Mouse (Mus musculus): ENCODE data around the gene 1110065P20Rik. TPM values are rescaled to one million over a fixed set of nuclear protein-coding genes. Genes with fewer than 3 reads are reported as not detected.

1110065P20Rik gene
- 26.3 and 30.8 TPM in 2 replicates for polyA plus RNA-seq (2015; fragmentation: Nextera tagmentation; extraction: Ambion mirVana)

DNA sequence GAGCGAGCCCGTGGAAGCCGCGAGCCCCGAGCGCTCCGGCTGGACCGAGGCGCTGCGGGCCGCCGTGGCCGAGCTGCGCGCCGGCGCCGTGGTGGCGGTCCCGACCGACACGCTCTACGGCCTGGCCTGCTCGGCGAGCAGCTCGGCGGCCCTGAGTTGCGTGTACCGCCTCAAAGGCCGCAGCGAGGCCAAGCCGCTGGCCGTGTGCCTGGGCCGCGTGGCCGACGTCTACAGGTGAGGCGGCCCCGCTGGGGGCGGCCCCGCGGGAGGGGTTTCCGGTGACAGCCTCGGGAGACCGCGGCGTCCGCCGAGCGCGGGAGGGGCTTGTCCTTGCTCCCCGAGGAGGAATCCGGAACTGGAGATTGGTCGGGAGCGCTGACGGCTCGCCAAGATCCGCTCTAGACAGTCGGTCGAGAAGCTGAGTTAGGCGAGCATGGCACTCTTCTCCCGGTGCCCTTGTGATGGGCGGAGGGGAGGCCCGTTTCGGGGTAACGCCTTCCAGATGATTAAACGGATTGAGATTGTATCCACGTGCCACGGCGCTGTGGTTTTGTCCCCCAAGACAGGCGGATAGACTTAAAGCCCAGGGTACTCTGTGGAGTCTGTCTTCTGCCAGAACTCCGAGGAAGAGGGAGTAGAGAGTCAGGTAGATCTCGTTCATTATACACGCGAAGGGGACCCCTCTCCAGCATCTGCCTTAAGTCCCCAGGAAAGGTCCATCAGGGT, at the start of gene 1110065P20Rik:
Gene 1110065P20Rik, minus strand, starts transcription at position 264 of the 726 bp plus-strand sequence.

DNA sequence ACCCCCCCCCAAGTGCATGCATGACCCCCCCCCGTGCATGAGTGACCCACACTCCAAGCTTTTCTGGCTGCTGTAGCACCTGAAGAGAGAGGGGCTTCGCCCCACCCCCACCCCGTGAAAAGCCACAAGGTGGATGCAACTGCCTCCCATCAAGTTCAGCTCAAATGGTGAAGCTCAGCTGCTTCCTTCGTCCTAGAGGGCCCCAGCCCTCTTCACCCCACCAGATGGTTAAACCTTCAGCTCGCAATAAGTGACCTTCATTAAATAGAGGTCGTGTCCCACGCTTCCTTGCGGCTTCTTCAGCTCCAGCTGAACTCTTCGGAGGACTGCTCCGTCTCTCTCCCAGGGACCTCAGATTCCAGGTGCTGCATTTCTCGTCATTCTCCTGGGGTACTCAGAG, 29.6 kb upstream of the 1110065P20Rik start, which contains the start of gene Epha10:
Gene Epha10, plus strand, starts transcription at position 301 of the 400 bp plus-strand sequence.

DNA sequence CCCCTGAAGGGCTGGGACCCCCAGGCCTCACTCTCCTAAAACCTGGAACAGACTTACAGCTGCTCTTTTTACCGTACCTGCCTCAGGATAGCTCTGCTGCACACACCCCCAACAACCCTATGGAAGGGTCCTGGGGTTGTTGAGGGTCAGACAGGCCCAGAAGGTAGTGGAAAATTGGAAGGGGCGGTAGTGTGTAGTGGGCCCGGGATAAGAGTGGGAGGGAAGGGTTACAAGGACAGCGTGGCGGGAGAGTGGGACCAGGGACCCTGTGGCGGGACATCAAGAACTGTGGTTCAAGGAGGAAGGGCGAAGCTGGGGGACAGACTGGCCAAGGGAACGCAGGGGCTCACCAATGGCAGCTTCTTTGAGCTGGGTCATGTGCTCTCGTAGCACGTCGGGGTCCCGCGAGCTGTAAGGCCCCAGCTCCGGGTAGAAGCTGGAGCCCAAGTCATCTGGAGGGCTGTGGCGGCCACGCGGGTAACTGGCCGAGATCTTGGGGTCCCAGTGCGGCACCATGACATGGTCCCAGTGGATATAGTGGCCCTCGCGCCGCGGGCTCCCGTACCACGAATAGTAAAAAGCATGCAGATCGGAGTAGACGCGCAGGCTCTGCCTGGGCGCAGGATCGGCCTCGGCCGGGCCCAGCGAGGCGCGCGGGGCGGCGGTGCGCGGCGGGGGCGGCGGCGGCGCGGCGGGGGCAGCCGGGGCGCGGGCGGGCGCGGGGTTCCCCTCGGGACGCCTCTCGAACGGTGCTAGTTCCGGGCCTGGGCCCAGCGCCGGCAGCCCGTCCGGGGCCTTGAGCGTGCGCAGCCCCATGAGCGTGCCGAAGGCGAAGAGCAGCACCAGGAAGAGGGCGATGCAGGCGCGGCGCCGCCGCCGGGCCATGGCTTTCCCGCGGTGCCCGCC, 10.5 kb upstream of the 1110065P20Rik start, which contains the start of gene Maneal:
Gene Maneal, minus strand, starts transcription at position 889 of the 906 bp plus-strand sequence.

DNA sequence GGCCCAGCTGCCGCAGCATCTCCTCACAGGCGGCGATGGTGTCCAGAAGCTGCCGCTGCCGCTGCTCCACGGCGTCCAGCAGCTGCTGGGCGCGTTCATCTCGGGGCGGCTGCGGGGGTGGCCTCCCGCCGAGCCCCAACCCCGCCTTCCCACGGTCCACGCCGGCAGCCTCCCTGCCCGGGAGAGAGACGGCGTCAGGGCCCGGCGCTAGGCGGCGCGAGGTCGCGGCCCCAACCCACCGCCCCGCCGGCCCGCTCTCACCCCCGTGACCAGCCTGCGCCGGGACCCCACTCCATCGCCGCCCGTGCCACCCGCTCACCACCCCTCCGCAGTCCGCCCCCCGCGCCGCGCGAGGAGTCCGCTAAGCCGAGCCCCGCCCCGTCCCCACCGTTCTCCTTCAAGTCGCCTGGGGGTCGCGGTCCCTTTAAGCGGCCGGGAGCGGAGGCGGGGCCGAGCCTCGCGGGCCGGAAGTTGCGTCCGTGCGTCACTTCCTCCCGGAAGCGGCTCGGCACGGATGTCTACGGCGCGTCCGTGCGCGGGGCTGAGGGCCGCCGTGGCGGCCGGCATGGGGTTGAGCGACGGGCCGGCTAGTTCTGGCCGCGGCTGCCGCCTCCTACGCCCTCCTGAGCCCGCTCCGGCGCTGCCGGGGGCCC, 609 bp downstream of the 1110065P20Rik start, which contains the start of gene Yrdc:
Gene Yrdc, plus strand, starts transcription at position 419 of the 653 bp plus-strand sequence.

DNA sequence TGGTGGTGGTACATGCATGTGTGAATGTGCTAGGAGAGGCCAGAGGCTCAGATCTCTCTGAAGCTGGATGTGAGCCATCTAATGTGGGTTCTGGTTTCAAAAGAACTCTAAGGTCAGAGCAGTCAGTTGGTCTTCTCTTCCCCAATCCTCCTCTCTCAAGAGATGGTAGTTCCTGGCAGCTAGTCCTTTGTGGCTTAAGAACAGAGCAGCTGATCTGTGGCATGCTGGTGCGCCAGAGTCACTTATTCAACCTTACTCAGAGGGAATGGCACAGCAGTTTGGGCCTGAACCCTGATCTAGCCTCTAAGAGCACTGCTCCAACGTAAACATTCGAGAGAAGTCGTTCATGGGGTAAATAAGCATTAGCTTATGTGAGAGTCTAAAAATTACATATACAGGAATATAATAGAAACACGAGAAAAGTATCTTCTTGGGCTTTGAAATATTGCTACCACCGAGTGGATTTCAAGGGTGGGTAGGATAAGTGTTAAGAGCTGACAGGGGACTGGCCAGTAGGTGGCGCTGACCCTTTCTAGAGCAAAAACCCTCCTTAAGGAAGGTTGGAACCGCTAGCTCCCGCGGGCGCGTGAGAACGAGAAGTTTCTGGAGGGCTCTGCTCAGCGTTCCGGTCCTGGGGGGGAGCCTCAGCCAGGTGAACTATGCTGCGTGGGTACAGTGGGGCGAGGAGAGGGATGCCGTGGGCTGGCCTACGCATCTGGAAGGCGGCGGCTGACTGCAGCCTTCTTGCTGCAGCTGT, 49.3 kb downstream of the 1110065P20Rik start, which contains the start of gene Mtf1:
Gene Mtf1, plus strand, starts transcription at position 553 of the 757 bp plus-strand sequence.

Other genes starting within 250 kb of the 1110065P20Rik start
- not detected in 2 replicates for gene 3100002H09Rik, start 240.4 kb downstream of the 1110065P20Rik start, polyA plus RNA-seq (2015; fragmentation: Nextera tagmentation; extraction: Ambion mirVana)
- gene Pou3f1, start 194.4 kb downstream of the 1110065P20Rik start, polyA plus RNA-seq (2015; fragmentation: Nextera tagmentation; extraction: Ambion mirVana) = 0.05 and 0.06 TPM in 2 replicates
- 36.1 and 36.7 TPM in 2 replicates for gene Utp11, start 157.6 kb downstream of the 1110065P20Rik start, polyA plus RNA-seq (2015; fragmentation: Nextera tagmentation; extraction: Ambion mirVana)
- gene Fhl3, start 150.5 kb downstream of the 1110065P20Rik start, polyA plus RNA-seq (2015; fragmentation: Nextera tagmentation; extraction: Ambion mirVana) = 5.1 and 5.9 TPM in 2 replicates
- 90.8 and 92.4 TPM in 2 replicates for gene Sf3a3, start 136.4 kb downstream of the 1110065P20Rik start, polyA plus RNA-seq (2015; fragmentation: Nextera tagmentation; extraction: Ambion mirVana)
- 36.4 and 38.7 TPM in 2 replicates for gene Inpp5b, start 109.3 kb downstream of the 1110065P20Rik start, polyA plus RNA-seq (2015; fragmentation: Nextera tagmentation; extraction: Ambion mirVana)
- gene Mtf1, start 49.1 kb downstream of the 1110065P20Rik start, polyA plus RNA-seq (2015; fragmentation: Nextera tagmentation; extraction: Ambion mirVana) = 16.7 and 17.6 TPM in 2 replicates
- 23.3 and 24.0 TPM in 2 replicates for gene Yrdc, start 517 bp downstream of the 1110065P20Rik start, polyA plus RNA-seq (2015; fragmentation: Nextera tagmentation; extraction: Ambion mirVana)
- gene Maneal, start 11.0 kb upstream of the 1110065P20Rik start, polyA plus RNA-seq (2015; fragmentation: Nextera tagmentation; extraction: Ambion mirVana) = 0.04 and 0.15 TPM in 2 replicates
- not detected in 2 replicates for gene Epha10, start 29.7 kb upstream of the 1110065P20Rik start, polyA plus RNA-seq (2015; fragmentation: Nextera tagmentation; extraction: Ambion mirVana)
- 6.2 and 6.9 TPM in 2 replicates for gene 9930104L06Rik, start 85.9 kb upstream of the 1110065P20Rik start, polyA plus RNA-seq (2015; fragmentation: Nextera tagmentation; extraction: Ambion mirVana)
- gene Cdca8, start 88.1 kb upstream of the 1110065P20Rik start, polyA plus RNA-seq (2015; fragmentation: Nextera tagmentation; extraction: Ambion mirVana) = 126 and 150 TPM in 2 replicates
- gene Rspo1, start 135.2 kb upstream of the 1110065P20Rik start, polyA plus RNA-seq (2015; fragmentation: Nextera tagmentation; extraction: Ambion mirVana) = 5.6 and 7.0 TPM in 2 replicates
- 42.9 and 43.2 TPM in 2 replicates for gene Gnl2, start 165.4 kb upstream of the 1110065P20Rik start, polyA plus RNA-seq (2015; fragmentation: Nextera tagmentation; extraction: Ambion mirVana)
- gene Dnali1, start 214.5 kb upstream of the 1110065P20Rik start, polyA plus RNA-seq (2015; fragmentation: Nextera tagmentation; extraction: Ambion mirVana) = 0.17 TPM in 1 of 2 replicates, not detected in the other
- gene Snip1, start 215.5 kb upstream of the 1110065P20Rik start, polyA plus RNA-seq (2015; fragmentation: Nextera tagmentation; extraction: Ambion mirVana) = 19.1 and 19.3 TPM in 2 replicates
- gene Meaf6, start 233.9 kb upstream of the 1110065P20Rik start, polyA plus RNA-seq (2015; fragmentation: Nextera tagmentation; extraction: Ambion mirVana) = 31.2 and 37.5 TPM in 2 replicates